Mouse (Mus musculus): ENCODE results near the gene Gm3115. TPM values are rescaled to one million over a fixed set of nuclear protein-coding genes. Genes with fewer than 3 reads are reported as not detected.

Gene Gm3115
- not detected for total RNA-seq (2023)

GRCm38 (mm10) chr14:4083820-4084219 is at the start of gene Gm3115:
Gene Gm3115, plus strand, starts transcription at chr14:4084120.

GRCm38 (mm10) chr14:4110426-4110825 is 26.5 kb downstream of the Gm3115 start, which contains the start of gene Gm8108:
Gene Gm8108, plus strand, starts transcription at chr14:4110526.

Other genes with a start within 250 kb of the Gm3115 start
- not detected for gene Gm3033, start 237.9 kb upstream of the Gm3115 start, total RNA-seq (2023)
- gene Gm2916, start 199.9 kb upstream of the Gm3115 start, total RNA-seq (2023), result not detected
- not detected for gene Gm3029, start 152.4 kb upstream of the Gm3115 start, total RNA-seq (2023)
- gene Gm3095, start 120.6 kb upstream of the Gm3115 start, total RNA-seq (2023), result not detected
- not detected for gene Gm3099, start 85.7 kb upstream of the Gm3115 start, total RNA-seq (2023)
- not detected for gene Gm5796, start 60.2 kb upstream of the Gm3115 start, total RNA-seq (2023)
- not detected for gene Gm8108, start 26.4 kb downstream of the Gm3115 start, total RNA-seq (2023)
- not detected for gene Gm3127, start 80.9 kb downstream of the Gm3115 start, total RNA-seq (2023)
- not detected for gene Gm2974, start 98.5 kb downstream of the Gm3115 start, total RNA-seq (2023)
- not detected for gene Gm3138, start 165.5 kb downstream of the Gm3115 start, total RNA-seq (2023)
- not detected for gene Gm3149, start 233.2 kb downstream of the Gm3115 start, total RNA-seq (2023)

All from B cell, adult 67 days (primary cell).